Mouse (Mus musculus): Measurements from ENCODE around the gene Cnot6l. TPM values are rescaled to one million over a fixed set of nuclear protein-coding genes. Genes with fewer than 3 reads are reported as not detected.

Gene Cnot6l
- polyA plus RNA-seq, 1 experiment from 2014 or later = 20.0 TPM

GRCm38 (mm10) chr5:96114943-96115342, 49.0 kb downstream of the Cnot6l start:
- Histone ChIP-seq H3K9me3 (ENCODE audit: control insufficient read depth, low read length) (no peaks in the 10 kb centered on the region), H3K4me3 (replicated peaks; ENCODE audit: low read length) (no peak overlapping the region), H3K4me1 (replicated peaks; ENCODE audit: control insufficient read depth, insufficient read depth, low read length) (no peaks in the 10 kb centered on the region), H3K36me3 (replicated peaks; ENCODE audit: control insufficient read depth, insufficient read depth) (no peaks in the 10 kb centered on the region), H3K4me2 (replicated peaks) (no peak overlapping the region), H3K9ac (no peak overlapping the region), H3K27me3 (ENCODE audit: control insufficient read depth, insufficient read depth, low read length) (no peaks in the 10 kb centered on the region), H3K27ac (no peak overlapping the region)
- ATAC-seq (ENCODE audit: low FRiP score) (no peak), DNase-seq (ENCODE audit: low spot score) (no peak)
- WGBS = 77% methylated on average over 3 of the region's 3 CpGs

DNA sequence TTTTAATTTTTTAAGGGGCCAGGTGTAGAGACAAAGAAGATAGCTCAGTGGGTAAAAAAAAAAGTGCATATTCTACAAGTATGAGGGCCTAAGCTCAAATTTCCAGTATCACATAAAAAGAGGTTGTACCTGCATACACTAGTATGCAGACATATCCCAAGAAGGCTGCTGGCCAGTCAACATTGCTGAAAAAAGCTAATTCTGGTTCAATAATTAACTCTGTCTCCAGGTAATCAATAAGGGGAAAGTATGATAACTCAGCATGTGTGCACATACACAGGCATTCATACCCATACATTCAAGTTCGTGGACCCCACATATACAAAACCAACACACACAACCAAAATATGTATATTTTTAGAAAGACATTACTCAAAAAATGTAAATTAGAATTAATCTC, 59.3 kb downstream of the Cnot6l start:
- no peak overlapping the region for H3K4me3 ChIP-seq (replicated peaks; ENCODE audit: low read length)
- H3K36me3 ChIP-seq (replicated peaks; ENCODE audit: control insufficient read depth, insufficient read depth) = peaks cover 20% of the 10 kb centered on the region
- DNase-seq (ENCODE audit: low spot score) (no peak), ATAC-seq (ENCODE audit: low FRiP score) (no peak)
- no peak overlapping the region for H3K9ac ChIP-seq
- H3K9me3 ChIP-seq (ENCODE audit: control insufficient read depth, low read length) = no peaks in the 10 kb centered on the region
- H3K27ac ChIP-seq = no peak overlapping the region
- WGBS = 96% methylated on average over 1 of the region's 1 CpGs
- H3K27me3 ChIP-seq (ENCODE audit: control insufficient read depth, insufficient read depth, low read length) = no peaks in the 10 kb centered on the region
- H3K4me1 ChIP-seq (replicated peaks; ENCODE audit: control insufficient read depth, insufficient read depth, low read length) = no peaks in the 10 kb centered on the region
- no peak overlapping the region for H3K4me2 ChIP-seq (replicated peaks)

GRCm38 (mm10) chr5:96091468-96091867, 72.5 kb downstream of the Cnot6l start:
- ATAC-seq (ENCODE audit: low FRiP score) (no peak), DNase-seq (ENCODE audit: low spot score) (no peak)
- Histone ChIP-seq H3K36me3 (replicated peaks; ENCODE audit: control insufficient read depth, insufficient read depth) (peaks cover 11% of the 10 kb centered on the region), H3K4me1 (replicated peaks; ENCODE audit: control insufficient read depth, insufficient read depth, low read length) (no peaks in the 10 kb centered on the region), H3K4me2 (replicated peaks) (no peak overlapping the region), H3K4me3 (replicated peaks; ENCODE audit: low read length) (no peak overlapping the region), H3K9ac (no peak overlapping the region), H3K27ac (no peak overlapping the region), H3K9me3 (ENCODE audit: control insufficient read depth, low read length) (no peaks in the 10 kb centered on the region), H3K27me3 (ENCODE audit: control insufficient read depth, insufficient read depth, low read length) (no peaks in the 10 kb centered on the region)
- 96% methylated on average over 2 of the region's 2 CpGs for WGBS

- H3K9me3 ChIP-seq (ENCODE audit: control insufficient read depth, low read length) = no peaks in the 10 kb centered on the region
- H3K27me3 ChIP-seq (ENCODE audit: control insufficient read depth, insufficient read depth, low read length) = no peaks in the 10 kb centered on the region
- no peak overlapping the region for H3K4me2 ChIP-seq (replicated peaks)
- H3K36me3 ChIP-seq (replicated peaks; ENCODE audit: control insufficient read depth, insufficient read depth) = peaks cover 23% of the 10 kb centered on the region
- DNase-seq (ENCODE audit: low spot score) (no peak), ATAC-seq (ENCODE audit: low FRiP score) (no peak)
- no peak overlapping the region for H3K4me3 ChIP-seq (replicated peaks; ENCODE audit: low read length)
- no peaks in the 10 kb centered on the region for H3K4me1 ChIP-seq (replicated peaks; ENCODE audit: control insufficient read depth, insufficient read depth, low read length)
- no peak overlapping the region for H3K9ac ChIP-seq
- no peak overlapping the region for H3K27ac ChIP-seq
These were observed 78.6 kb downstream of the Cnot6l start for GRCm38 (mm10) chr5:96085324-96085723.

DNA sequence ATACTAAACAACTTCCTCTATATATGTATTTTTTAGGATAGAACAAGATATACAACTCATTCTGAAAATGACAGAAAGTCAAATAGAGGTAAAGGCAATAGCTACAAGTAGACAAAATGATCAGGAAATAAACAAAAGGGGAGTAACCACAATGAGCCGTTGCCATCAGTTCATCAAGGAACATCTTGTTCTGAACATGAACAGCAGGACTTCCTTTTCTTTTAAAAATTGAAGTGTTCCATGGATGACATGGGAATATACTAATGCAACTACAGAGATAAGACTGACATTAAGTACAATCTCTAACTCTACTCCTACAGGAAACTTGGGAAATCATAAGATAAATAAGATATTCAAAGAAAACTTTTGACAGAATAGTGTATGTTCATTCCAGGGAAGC, 84.9 kb downstream of the Cnot6l start:
- Histone ChIP-seq H3K4me2 (replicated peaks) (no peak overlapping the region), H3K9me3 (ENCODE audit: control insufficient read depth, low read length) (no peaks in the 10 kb centered on the region), H3K27ac (no peak overlapping the region), H3K27me3 (ENCODE audit: control insufficient read depth, insufficient read depth, low read length) (no peaks in the 10 kb centered on the region), H3K4me3 (replicated peaks; ENCODE audit: low read length) (no peak overlapping the region), H3K36me3 (replicated peaks; ENCODE audit: control insufficient read depth, insufficient read depth) (peaks cover 44% of the 10 kb centered on the region), H3K4me1 (replicated peaks; ENCODE audit: control insufficient read depth, insufficient read depth, low read length) (no peaks in the 10 kb centered on the region), H3K9ac (no peak overlapping the region)
- no peak for ATAC-seq (ENCODE audit: low FRiP score)
- WGBS = 77% methylated on average over 1 of the region's 1 CpGs
- no peak for DNase-seq (ENCODE audit: low spot score)

DNA sequence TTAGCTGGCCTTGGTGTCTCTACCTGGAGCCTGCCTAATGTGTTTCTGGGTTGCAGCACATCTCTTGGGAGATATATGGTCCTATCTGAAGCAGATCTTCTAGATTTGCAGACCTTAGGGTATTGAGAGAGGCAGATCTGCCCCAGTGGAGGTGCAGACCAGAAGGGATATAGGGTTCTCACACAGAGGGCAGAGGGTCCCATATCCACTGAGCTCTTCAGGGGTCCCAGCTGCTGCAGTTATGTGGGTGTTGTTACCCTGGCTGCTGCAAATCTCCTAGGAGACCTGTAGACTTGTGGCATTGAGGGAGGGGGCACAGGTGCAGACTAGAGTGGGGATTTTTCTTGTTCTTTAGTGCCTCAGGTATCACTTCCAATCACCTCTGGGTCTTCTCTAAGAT, 98.4 kb downstream of the Cnot6l start:
- H3K27me3 ChIP-seq (ENCODE audit: control insufficient read depth, insufficient read depth, low read length) = no peaks in the 10 kb centered on the region
- no peak overlapping the region for H3K27ac ChIP-seq
- no peak overlapping the region for H3K4me3 ChIP-seq (replicated peaks; ENCODE audit: low read length)
- DNase-seq (ENCODE audit: low spot score) (no peak), ATAC-seq (ENCODE audit: low FRiP score) (no peak)
- no peak overlapping the region for H3K9ac ChIP-seq
- no peak overlapping the region for H3K4me2 ChIP-seq (replicated peaks)
- no peaks in the 10 kb centered on the region for H3K9me3 ChIP-seq (ENCODE audit: control insufficient read depth, low read length)
- H3K36me3 ChIP-seq (replicated peaks; ENCODE audit: control insufficient read depth, insufficient read depth) = no peaks in the 10 kb centered on the region
- no peaks in the 10 kb centered on the region for H3K4me1 ChIP-seq (replicated peaks; ENCODE audit: control insufficient read depth, insufficient read depth, low read length)

DNA sequence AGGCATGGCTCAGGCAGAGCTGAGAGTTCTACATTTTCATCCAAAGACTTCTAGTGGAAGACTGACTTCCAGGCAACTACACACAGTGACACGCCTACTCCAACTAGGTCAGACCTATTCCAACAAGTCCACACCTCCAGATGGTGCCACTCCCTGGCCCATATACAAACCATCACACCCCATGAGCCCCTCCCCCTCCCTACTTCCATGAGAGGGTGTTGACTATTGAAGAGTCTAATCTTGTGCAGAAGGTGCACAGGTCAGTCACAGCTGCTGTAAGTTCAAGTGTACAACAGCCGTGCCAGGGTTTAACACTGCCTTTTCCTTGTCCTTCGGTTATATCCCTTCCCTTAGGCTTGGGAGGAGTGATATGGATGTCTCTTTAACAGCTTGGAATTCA, 121.5 kb downstream of the Cnot6l start:
- ATAC-seq (ENCODE audit: low FRiP score) = no peak

DNA sequence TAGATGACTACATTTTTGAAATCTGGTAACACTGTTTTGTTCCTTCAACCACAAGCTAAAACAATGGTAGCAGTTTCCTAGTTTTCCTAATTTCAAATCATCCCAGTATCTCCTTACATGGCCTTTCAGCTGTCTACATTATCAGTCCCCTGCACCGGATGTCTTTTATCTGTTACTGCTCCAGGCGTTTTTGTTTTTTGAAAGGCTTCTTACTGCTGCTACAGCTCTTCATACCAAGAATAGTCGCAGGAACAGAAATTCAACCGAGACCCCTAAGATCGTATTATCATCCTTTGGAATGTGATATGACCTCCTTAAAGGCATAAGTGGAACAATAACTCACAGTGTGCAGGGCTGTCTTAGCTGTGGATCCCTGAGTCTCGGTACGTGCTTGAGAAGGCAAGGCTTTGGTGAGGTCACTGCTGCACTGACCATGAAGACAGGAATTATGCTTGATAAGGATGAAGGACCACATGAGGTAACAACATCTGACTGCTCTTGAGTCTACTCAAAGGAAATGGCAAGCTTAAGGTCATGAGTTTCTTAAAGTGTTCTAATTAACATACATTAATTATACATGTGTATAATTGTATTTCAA, 122.4 kb downstream of the Cnot6l start:
- ATAC-seq (ENCODE audit: low FRiP score) (no peak), DNase-seq (ENCODE audit: low spot score) (no peak)
- no peak overlapping the region for H3K27ac ChIP-seq
- H3K9ac ChIP-seq = no peak overlapping the region
- no peaks in the 10 kb centered on the region for H3K27me3 ChIP-seq (ENCODE audit: control insufficient read depth, insufficient read depth, low read length)
- H3K4me1 ChIP-seq (replicated peaks; ENCODE audit: control insufficient read depth, insufficient read depth, low read length) = no peaks in the 10 kb centered on the region; the same call in 1 of the 2 replicates
- 88% methylated on average over 7 of the region's 7 CpGs for WGBS
- H3K4me3 ChIP-seq (replicated peaks; ENCODE audit: low read length) = no peak overlapping the region
- H3K36me3 ChIP-seq (replicated peaks; ENCODE audit: control insufficient read depth, insufficient read depth) = no peaks in the 10 kb centered on the region
- no peaks in the 10 kb centered on the region for H3K9me3 ChIP-seq (ENCODE audit: control insufficient read depth, low read length)
- H3K4me2 ChIP-seq (replicated peaks) = no peak overlapping the region

More for the DNA sequence above, 121.5 kb downstream of the Cnot6l start:
- DNase-seq (ENCODE audit: low spot score) = no peak
- Histone ChIP-seq H3K27me3 (ENCODE audit: control insufficient read depth, insufficient read depth, low read length) (no peaks in the 10 kb centered on the region), H3K9me3 (ENCODE audit: control insufficient read depth, low read length) (no peaks in the 10 kb centered on the region), H3K4me1 (replicated peaks; ENCODE audit: control insufficient read depth, insufficient read depth, low read length) (no peaks in the 10 kb centered on the region; the same call in 1 of the 2 replicates), H3K27ac (no peak overlapping the region), H3K4me3 (replicated peaks; ENCODE audit: low read length) (no peak overlapping the region), H3K9ac (no peak overlapping the region), H3K36me3 (replicated peaks; ENCODE audit: control insufficient read depth, insufficient read depth) (no peaks in the 10 kb centered on the region), H3K4me2 (replicated peaks) (no peak overlapping the region)
- 95% methylated on average over 3 of the region's 3 CpGs for WGBS

GRCm38 (mm10) chr5:96039188-96039840, 124.7 kb downstream of the Cnot6l start:
- 67% methylated on average over 5 of the region's 5 CpGs for WGBS

More at GRCm38 (mm10) chr5:96039188-96039840, 124.7 kb downstream of the Cnot6l start:
- Histone ChIP-seq H3K27me3 (ENCODE audit: control insufficient read depth, insufficient read depth, low read length) (no peaks in the 10 kb centered on the region), H3K27ac (no peak overlapping the region), H3K36me3 (replicated peaks; ENCODE audit: control insufficient read depth, insufficient read depth) (no peaks in the 10 kb centered on the region), H3K9me3 (ENCODE audit: control insufficient read depth, low read length) (no peaks in the 10 kb centered on the region), H3K4me1 (replicated peaks; ENCODE audit: control insufficient read depth, insufficient read depth, low read length) (no peaks in the 10 kb centered on the region; the same call in 1 of the 2 replicates), H3K4me2 (replicated peaks) (no peak overlapping the region), H3K4me3 (replicated peaks; ENCODE audit: low read length) (no peak overlapping the region), H3K9ac (no peak overlapping the region)
- DNase-seq (ENCODE audit: low spot score) = no peak
- ATAC-seq (ENCODE audit: low FRiP score) = no peak
